Mouse (Mus musculus) heart, embryonic 13.5 days (tissue): ENCODE measurements around the gene Depp1. TPM values are rescaled to one million over a fixed set of nuclear protein-coding genes. Genes with fewer than 3 reads are reported as not detected.
A peak's percentile ranks its signal among the peaks of the same experiment; 100 is the strongest.

ENCODE experiments used
- ATAC-seq: fragments of 200-750 bp; cut with Nextera tagmentation; 2 replicates; pipeline ENCODE4 v1.8.0; 2017; ENCODE audit warnings: moderate TSS enrichment; ENCODE audit not compliant: insufficient number of reproducible peaks, low FRiP score, low TSS enrichment; ENCODE audit errors: extremely low read depth
- H3K27ac ChIP-seq: fragments of 300-500 bp; sonication (generic); replicated peaks from 2 replicates; pipeline ENCODE4 v1.5.1; 2015; ENCODE audit warnings: moderate library complexity, mild to moderate bottlenecking, inconsistent platforms
- H3K27me3 ChIP-seq: fragments of 300-500 bp; sonication (generic); replicated peaks from 2 replicates; pipeline ENCODE4 v1.6.1; 2015; ENCODE audit warnings: mild to moderate bottlenecking, inconsistent platforms
- H3K36me3 ChIP-seq: fragments of 300-500 bp; sonication (generic); 2 replicates; pipeline ENCODE4 v1.6.1; 2015; ENCODE audit warnings: mild to moderate bottlenecking, inconsistent platforms
- H3K4me1 ChIP-seq: fragments of 300-500 bp; sonication (generic); 2 replicates; pipeline ENCODE4 v1.6.1; 2015; ENCODE audit warnings: inconsistent platforms
- H3K4me2 ChIP-seq: fragments of 300-500 bp; sonication (generic); 2 replicates; pipeline ENCODE4 v1.6.1; 2015; ENCODE audit warnings: inconsistent platforms, mild to moderate bottlenecking, moderate library complexity
- H3K4me3 ChIP-seq: fragments of 300-500 bp; sonication (generic); 2 replicates; pipeline ENCODE4 v1.5.1; 2015; ENCODE audit warnings: moderate library complexity, mild to moderate bottlenecking, inconsistent platforms
- H3K9ac ChIP-seq: fragments of 300-500 bp; sonication (generic); 2 replicates; pipeline ENCODE4 v1.6.1; 2015; ENCODE audit warnings: inconsistent platforms, mild to moderate bottlenecking, moderate library complexity
- H3K9me3 ChIP-seq: fragments of 300-500 bp; sonication (generic); 2 replicates; pipeline ENCODE4 v1.6.1; 2016; ENCODE audit warnings: inconsistent platforms
- WGBS: fragments of 180-500 bp; shearing (Covaris S2); methylation state at CpG from one replicate; pipeline ENCODE4 v1.1.7; 2015; ENCODE audit warnings: mixed read lengths; 5-methylcytosine and 5-hydroxymethylcytosine counted together
- polyA plus RNA-seq: library from polyadenylated mRNA; unstranded; fragments of >200 nt; fragmentation: Nextera tagmentation; extraction: Ambion mirVana; gene quantifications from 2 replicates; pipeline ENCODE4 v1.2.1, GENCODE M21; 2015

The Depp1 gene
- polyA plus RNA-seq, 1 experiment from 2014 or later: 16.1 TPM

- Histone ChIP-seq H3K4me1 (peaks cover 47% of the 10 kb centered on the region), H3K27ac (peak overlapping the region; percentile 83), H3K9me3 (no peaks in the 10 kb centered on the region), H3K27me3 (no peaks in the 10 kb centered on the region), H3K4me3 (no peak overlapping the region), H3K4me2 (peak overlapping the region; percentile 62; the same call in 1 of the 2 replicates), H3K9ac (no peak overlapping the region; the same call in 1 of the 2 replicates), H3K36me3 (no peaks in the 10 kb centered on the region)
- 63% methylated on average over 7 of the region's 7 CpGs for WGBS
- no peak for ATAC-seq
These were observed 598 bp upstream of the Depp1 start for GRCm38 (mm10) chr6:116649811-116650210.

DNA sequence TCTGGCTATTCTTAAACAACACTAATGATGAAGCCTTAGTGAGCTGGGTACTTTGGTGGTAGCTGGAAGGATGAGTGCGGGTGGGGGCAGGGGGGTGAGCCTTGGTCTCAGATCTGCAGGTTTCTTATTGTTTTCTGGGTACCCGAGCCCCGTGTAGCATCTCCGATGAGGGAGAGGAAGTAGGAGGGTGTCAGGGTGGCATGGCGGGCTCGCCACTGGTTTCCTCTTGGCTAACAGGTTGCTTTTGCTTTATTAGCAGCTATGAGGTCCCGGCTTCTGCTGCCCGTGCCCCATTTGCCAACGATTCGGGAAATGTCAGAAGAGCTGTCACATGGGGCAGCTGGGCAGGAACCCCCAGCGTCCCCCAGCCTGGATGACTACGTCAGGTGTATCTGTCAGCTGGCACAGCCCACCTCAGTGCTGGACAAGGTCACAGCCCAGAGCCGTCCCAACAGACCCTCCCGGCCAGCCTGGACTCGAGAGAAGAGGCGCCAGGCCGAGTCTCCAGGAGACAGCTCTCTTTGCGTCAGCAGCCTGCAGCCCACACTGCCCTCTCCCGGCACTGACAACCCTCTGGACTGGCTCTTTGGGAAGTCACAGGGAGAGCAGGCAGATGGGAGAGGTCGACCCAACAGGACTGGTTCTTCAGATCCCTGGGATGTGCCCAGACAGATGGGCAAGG is 1.2 kb downstream of the Depp1 start:
- H3K27me3 ChIP-seq: no peaks in the 10 kb centered on the region
- ATAC-seq: no peak
- H3K4me1 ChIP-seq: peaks cover 43% of the 10 kb centered on the region
- H3K4me2 ChIP-seq: peak overlapping the region; percentile 62
- peak overlapping the region; percentile 43 for H3K4me3 ChIP-seq
- peak overlapping the region; percentile 77 for H3K9ac ChIP-seq
- WGBS: 53% methylated on average over 20 of the region's 20 CpGs
- H3K27ac ChIP-seq: peak overlapping the region; percentile 83
- H3K9me3 ChIP-seq: no peaks in the 10 kb centered on the region
- no peaks in the 10 kb centered on the region for H3K36me3 ChIP-seq

DNA sequence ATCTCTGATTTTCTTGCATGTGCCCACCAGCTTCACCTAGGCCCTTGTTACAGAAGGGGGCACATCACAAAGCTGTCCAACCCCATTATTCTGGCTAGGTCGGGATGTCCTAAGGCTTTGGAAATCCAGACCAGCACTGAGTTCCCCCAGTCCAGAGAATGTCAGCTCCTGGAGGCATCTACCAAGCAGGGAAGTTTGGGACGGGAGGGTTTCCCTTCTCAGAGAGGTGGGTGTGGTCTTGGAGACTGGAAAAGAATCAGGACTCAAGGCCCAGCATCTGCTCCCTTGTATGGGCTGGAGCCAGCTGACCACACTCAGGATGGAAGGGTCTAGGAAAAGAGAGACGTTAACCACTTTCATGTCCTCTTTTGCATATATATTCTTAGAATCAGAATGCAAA is 2.8 kb downstream of the Depp1 start:
- H3K27me3 ChIP-seq: no peaks in the 10 kb centered on the region
- ATAC-seq: no peak
- no peak overlapping the region for H3K27ac ChIP-seq
- no peaks in the 10 kb centered on the region for H3K9me3 ChIP-seq
- peaks cover 43% of the 10 kb centered on the region for H3K4me1 ChIP-seq
- no peak overlapping the region for H3K4me2 ChIP-seq
- no peak overlapping the region for H3K9ac ChIP-seq
- no peak overlapping the region for H3K4me3 ChIP-seq
- H3K36me3 ChIP-seq: no peaks in the 10 kb centered on the region
- WGBS: 60% methylated on average over 3 of the region's 3 CpGs

DNA sequence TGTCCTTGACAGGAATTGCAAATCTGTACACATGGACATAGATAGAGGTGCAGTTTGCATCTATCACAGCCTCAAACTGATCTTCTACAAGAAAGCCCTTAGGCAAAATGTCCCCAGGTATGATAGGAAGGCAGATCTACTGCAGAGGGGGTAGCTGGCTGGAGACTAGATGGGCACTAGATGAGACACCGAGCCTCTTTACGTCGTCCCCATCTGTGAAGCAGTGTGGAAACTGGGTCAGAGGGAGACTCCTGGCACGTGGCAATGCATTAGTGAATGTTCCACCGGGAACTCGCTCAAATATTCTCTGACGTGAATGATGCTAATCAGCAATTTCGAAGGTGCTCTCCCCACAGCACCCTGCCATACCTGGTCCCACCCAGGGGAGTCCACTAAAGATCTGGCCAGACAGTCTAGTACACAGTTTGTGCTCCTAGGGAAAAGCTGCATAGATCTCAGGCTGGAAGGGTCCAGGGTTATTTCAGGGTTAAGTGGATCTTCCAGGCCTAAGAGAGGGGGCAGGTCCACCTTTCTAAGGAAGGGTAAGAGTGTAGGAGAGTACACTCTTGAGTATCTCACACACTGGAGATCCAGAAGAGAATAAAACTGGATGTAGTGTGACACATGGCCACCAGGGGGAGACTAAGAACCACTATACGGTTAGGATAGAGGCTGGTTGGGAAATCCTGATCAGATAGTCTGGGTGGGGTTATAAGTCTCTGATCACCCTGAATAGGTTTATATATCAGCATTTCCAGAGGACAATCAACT is 3.5 kb downstream of the Depp1 start:
- Histone ChIP-seq H3K9ac (no peak overlapping the region), H3K27me3 (no peaks in the 10 kb centered on the region), H3K4me2 (no peak overlapping the region), H3K4me1 (peaks cover 43% of the 10 kb centered on the region), H3K4me3 (no peak overlapping the region), H3K36me3 (no peaks in the 10 kb centered on the region), H3K9me3 (no peaks in the 10 kb centered on the region), H3K27ac (no peak overlapping the region)
- 53% methylated on average over 9 of the region's 9 CpGs for WGBS
- ATAC-seq: no peak

GRCm38 (mm10) chr6:116663364-116663763 is 13.0 kb downstream of the Depp1 start:
- H3K4me1 ChIP-seq: peaks cover 11% of the 10 kb centered on the region
- ATAC-seq: no peak
- H3K9ac ChIP-seq: no peak overlapping the region
- no peaks in the 10 kb centered on the region for H3K36me3 ChIP-seq
- WGBS: 76% methylated on average over 2 of the region's 2 CpGs
- no peaks in the 10 kb centered on the region for H3K27me3 ChIP-seq
- no peak overlapping the region for H3K27ac ChIP-seq
- no peak overlapping the region for H3K4me3 ChIP-seq
- no peak overlapping the region for H3K4me2 ChIP-seq
- H3K9me3 ChIP-seq: no peaks in the 10 kb centered on the region

DNA sequence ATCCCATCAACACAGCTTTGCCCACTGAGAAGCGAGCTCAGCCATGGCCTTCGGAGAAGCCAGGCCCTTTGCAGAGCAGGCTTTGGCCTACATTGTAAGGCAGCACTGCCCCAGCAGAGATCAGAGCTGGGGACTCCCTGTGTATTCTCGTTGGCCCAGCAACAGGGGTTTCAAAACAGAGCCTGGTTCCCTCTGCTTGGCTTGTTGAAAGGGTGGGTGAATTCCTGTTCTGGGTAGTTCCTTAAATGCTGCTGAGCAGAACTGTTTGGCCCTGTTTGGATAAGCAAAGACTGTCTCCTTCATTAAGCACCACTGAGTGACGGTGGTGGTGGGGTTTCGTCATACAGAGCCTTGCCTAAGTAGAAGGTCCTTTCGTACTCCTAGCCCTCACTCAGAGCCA is 13.6 kb downstream of the Depp1 start:
- no peak for ATAC-seq
- H3K36me3 ChIP-seq: no peaks in the 10 kb centered on the region
- peaks cover 11% of the 10 kb centered on the region for H3K4me1 ChIP-seq
- H3K4me2 ChIP-seq: no peak overlapping the region
- H3K27me3 ChIP-seq: no peaks in the 10 kb centered on the region; the same call in 1 of the 2 replicates
- H3K4me3 ChIP-seq: no peak overlapping the region
- H3K9ac ChIP-seq: no peak overlapping the region
- no peaks in the 10 kb centered on the region for H3K9me3 ChIP-seq
- H3K27ac ChIP-seq: no peak overlapping the region
- WGBS: 74% methylated on average over 6 of the region's 6 CpGs

- no peak for ATAC-seq
- H3K27ac ChIP-seq: no peak overlapping the region
These were observed 14.4 kb downstream of the Depp1 start for GRCm38 (mm10) chr6:116664830-116665229.

GRCm38 (mm10) chr6:116666085-116666750 is 15.8 kb downstream of the Depp1 start:
- Histone ChIP-seq H3K9ac (no peak overlapping the region), H3K4me3 (no peak overlapping the region), H3K9me3 (no peaks in the 10 kb centered on the region), H3K4me1 (peaks cover 27% of the 10 kb centered on the region), H3K36me3 (no peaks in the 10 kb centered on the region), H3K27ac (no peak overlapping the region), H3K27me3 (peaks cover 8% of the 10 kb centered on the region; the same call in 1 of the 2 replicates), H3K4me2 (no peak overlapping the region)
- ATAC-seq: no peak
- 84% methylated on average over 12 of the region's 12 CpGs for WGBS

More at GRCm38 (mm10) chr6:116664830-116665229, 14.4 kb downstream of the Depp1 start:
- Histone ChIP-seq H3K36me3 (no peaks in the 10 kb centered on the region), H3K4me2 (no peak overlapping the region), H3K4me3 (no peak overlapping the region), H3K27me3 (no peaks in the 10 kb centered on the region; the same call in 1 of the 2 replicates), H3K4me1 (peaks cover 13% of the 10 kb centered on the region), H3K9me3 (no peaks in the 10 kb centered on the region), H3K9ac (no peak overlapping the region)
- WGBS: 73% methylated on average over 3 of the region's 3 CpGs

DNA sequence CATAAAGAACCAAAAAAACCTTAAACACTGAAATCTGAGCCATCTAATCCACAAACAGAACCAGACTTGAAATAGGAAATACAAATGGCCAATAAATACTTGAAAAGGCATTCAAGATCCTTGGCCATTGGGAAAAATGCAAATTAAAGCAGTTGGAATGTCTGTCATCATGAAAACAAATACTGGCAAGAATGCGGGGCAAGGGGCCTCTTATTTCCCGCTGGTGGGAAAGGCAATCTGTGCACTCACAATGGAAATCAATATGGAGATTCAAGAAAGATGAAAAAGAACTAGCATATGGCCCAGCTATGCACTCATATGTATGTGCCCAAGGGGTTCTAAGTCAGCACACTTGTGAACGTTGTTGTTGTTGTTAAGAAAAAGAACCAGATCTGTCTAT is 16.5 kb downstream of the Depp1 start:
- ATAC-seq: no peak
- 70% methylated on average over 3 of the region's 3 CpGs for WGBS
- no peaks in the 10 kb centered on the region for H3K9me3 ChIP-seq
- no peak overlapping the region for H3K4me2 ChIP-seq
- no peak overlapping the region for H3K27ac ChIP-seq
- H3K4me3 ChIP-seq: no peak overlapping the region
- no peaks in the 10 kb centered on the region for H3K36me3 ChIP-seq
- peaks cover 14% of the 10 kb centered on the region; the same call in 1 of the 2 replicates for H3K27me3 ChIP-seq
- H3K9ac ChIP-seq: no peak overlapping the region
- peaks cover 34% of the 10 kb centered on the region for H3K4me1 ChIP-seq

DNA sequence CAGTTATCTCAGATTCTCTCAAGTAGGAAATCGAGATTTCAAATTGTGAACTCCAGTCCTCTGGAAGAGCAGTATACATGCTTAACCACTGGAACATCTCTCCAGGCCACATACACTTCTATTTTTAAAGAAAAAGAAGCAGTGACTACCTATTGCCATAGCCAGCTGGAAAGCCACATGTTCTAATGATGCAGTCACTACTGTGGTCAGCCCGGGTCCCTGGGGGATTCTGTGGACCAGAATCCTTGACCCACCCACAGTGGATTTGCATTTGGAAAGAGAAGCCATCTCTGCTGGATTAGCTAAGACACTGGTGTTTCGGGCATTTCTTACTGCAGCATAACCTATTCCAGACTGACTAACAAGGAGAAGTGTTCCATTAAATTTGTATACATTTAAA is 17.0 kb downstream of the Depp1 start:
- no peaks in the 10 kb centered on the region for H3K9me3 ChIP-seq
- no peak overlapping the region for H3K9ac ChIP-seq
- peaks cover 19% of the 10 kb centered on the region; the same call in 1 of the 2 replicates for H3K27me3 ChIP-seq
- 67% methylated on average over 3 of the region's 3 CpGs for WGBS
- peaks cover 37% of the 10 kb centered on the region for H3K4me1 ChIP-seq
- no peaks in the 10 kb centered on the region for H3K36me3 ChIP-seq
- ATAC-seq: no peak
- no peak overlapping the region for H3K27ac ChIP-seq
- no peak overlapping the region for H3K4me2 ChIP-seq
- H3K4me3 ChIP-seq: no peak overlapping the region

DNA sequence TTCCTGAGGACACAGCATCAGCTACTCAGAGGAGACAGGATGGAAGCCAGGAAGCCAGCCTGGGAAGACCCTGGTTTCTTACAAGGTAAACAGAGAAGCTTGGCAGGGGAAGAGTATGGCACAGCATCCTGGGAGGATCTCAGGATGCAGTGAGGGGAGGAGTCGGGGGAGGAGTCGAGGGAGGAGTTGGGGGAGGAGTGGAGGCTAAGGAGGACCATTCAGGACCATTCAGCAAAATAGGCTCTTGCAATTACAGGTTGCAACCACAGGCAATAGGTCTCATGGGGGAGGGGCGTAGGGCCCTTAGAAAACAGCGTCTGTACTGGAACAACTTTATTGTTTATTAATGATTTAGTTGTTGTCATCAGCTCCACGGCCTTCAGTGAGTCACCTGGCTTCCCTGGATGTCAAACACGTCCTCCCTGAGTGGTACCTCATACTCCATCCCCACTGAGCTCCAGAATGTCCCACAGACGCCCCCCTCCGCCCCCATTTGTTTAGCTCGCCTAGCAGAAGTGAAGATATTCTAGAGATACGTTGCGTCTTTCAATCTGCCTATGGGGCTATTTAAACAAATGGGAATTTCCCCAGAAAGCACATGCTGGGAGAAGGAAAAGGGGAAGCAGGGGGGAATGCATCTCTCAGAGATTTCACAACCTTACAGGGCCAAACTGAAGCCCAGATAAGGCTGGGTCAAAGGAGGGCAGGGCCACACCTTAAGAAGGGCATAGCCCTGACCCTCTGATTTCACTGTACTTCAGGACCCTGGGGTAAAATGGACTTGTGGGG is 18.5 kb downstream of the Depp1 start:
- ATAC-seq: no peak
- Histone ChIP-seq H3K9me3 (no peaks in the 10 kb centered on the region), H3K4me3 (no peak overlapping the region), H3K4me2 (no peak overlapping the region), H3K36me3 (no peaks in the 10 kb centered on the region), H3K4me1 (peaks cover 48% of the 10 kb centered on the region), H3K27me3 (peaks cover 22% of the 10 kb centered on the region; the same call in 1 of the 2 replicates), H3K9ac (no peak overlapping the region), H3K27ac (no peak overlapping the region)
- WGBS: 38% methylated on average over 11 of the region's 11 CpGs
